Mouse (Mus musculus) liver, adult 2 months (tissue): ENCODE measurements at regions not wholly inside any gene's neighbourhood (a gene's known extent, or its start where the extent isn't known, plus 50 kb on each side); places are given as distances from the start of the nearest gene placed in this dataset.

Experiments used
- CTCF ChIP-seq: fragments of 200-500 bp; IDR thresholded peaks from 2 replicates; pipeline ENCODE4 v1.5.1; 2011; ENCODE audit warnings: low read depth, low read length, control low read depth
- POLR2A ChIP-seq: fragments of 200-500 bp; IDR thresholded peaks from 2 replicates; pipeline ENCODE4 v1.6.1; 2011; ENCODE audit warnings: low read length, control low read depth; ENCODE audit not compliant: insufficient read depth; ENCODE audit errors: extremely low read depth

- TF ChIP-seq POLR2A = no peak
- TF ChIP-seq CTCF = no peak
Measured at GRCm38 (mm10) chr15:64626359-64626758, 191.1 kb upstream of the Gm21798 start.
